Comparison of ENCODE assay signal across 21 mouse cellular contexts in the genomic region with DNA sequence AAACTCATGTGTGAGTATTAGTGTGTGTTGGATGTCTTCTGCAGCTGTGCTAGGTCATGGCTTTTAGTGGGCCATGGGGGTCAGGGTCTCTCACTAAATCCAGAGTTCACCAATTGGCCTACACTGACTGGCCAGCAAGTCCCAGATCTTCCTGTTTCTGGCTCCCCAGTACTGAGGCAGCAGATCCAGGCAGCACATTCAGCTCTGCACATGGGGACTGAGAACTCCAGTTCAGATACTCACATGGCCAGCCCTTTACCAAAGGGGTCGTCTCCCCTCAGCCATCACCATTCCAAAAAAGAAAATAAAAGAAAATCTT.
DNase-seq lines count a peak whose midpoint lies in the region; ATAC-seq and TF ChIP-seq lines count a peak whose summit lies in the region.
"Had no signal": no experiment of that assay in that cellular context is flagged by ENCODE, and none has a peak within 500 bp of the region (broad histone marks: within the 10 kb centered on the region; RNA-seq: fewer than 3 reads in every experiment).

No protein-coding gene starts in this region.

- no peaks in the 10 kb centered on the region for H3K4me1 ChIP-seq in liver, embryonic 13.5 days (replicated peaks)
- no peaks in the 10 kb centered on the region for H3K4me1 ChIP-seq in liver, embryonic 11.5 days (replicated peaks; ENCODE audit: control insufficient read depth, insufficient read depth, low read length)
- H3K4me1 ChIP-seq in MEL (ENCODE audit: control insufficient read depth in 1 of 2, insufficient read depth in 2 of 2, low read length in 2 of 2), result peaks cover 6 to 17% of the 10 kb centered on the region in 2 experiments; a peak in 3 of 4 replicates
- H3K4me1 ChIP-seq in liver, postnatal 0 days (ENCODE audit: insufficient read depth), result peaks cover 3% of the 10 kb centered on the region; the same call in 1 of the 2 replicates
- H3K4me1 ChIP-seq: stomach, embryonic 15.5 days had no signal

- TF ChIP-seq EP300 in MEL (IDR thresholded peaks at IDR 0.05; ENCODE audit: low read depth in 1 of 2, low read length in 2 of 2), result 0 out of 4 replicates have a peak, but pooled peaks of 1 of the 2 experiments have one; percentile 0
- TF ChIP-seq EP300 in liver, postnatal 0 days (IDR thresholded peaks at IDR 0.05; ENCODE audit: low read depth), result no peak

- no peak for DNase-seq in liver, embryonic 13.5 days
- no peak for DNase-seq in liver, embryonic 11.5 days (ENCODE audit: low spot score)
- peak; percentile 2 to 10 for DNase-seq in B cell, adult 2 months
- no peak for DNase-seq in MEL (ENCODE audit: low read depth, low spot score)
- DNase-seq in liver, postnatal 0 days, result no peak
- DNase-seq in right cerebral cortex, postnatal 36 days (ENCODE audit: low spot score in 2 of 2), result no peak
- no peak for DNase-seq in urinary bladder, postnatal 25 days (ENCODE audit: low spot score)
- DNase-seq: adrenal gland, adult 8-10 months; cerebellum, adult 18-20 months; lung, postnatal 10 days; thymus, adult 18-20 months had no signal

- H3K9ac ChIP-seq in liver, embryonic 13.5 days, result no peak overlapping the region
- no peak overlapping the region for H3K9ac ChIP-seq in liver, embryonic 11.5 days (ENCODE audit: low read depth, low read length)
- peak overlapping the region; percentile 54 for H3K9ac ChIP-seq in MEL (ENCODE audit: control insufficient read depth, low read depth, low read length, poor library complexity, severe bottlenecking)
- no peak overlapping the region for H3K9ac ChIP-seq in liver, postnatal 0 days (replicated peaks)
- H3K9ac ChIP-seq: forebrain, embryonic 12.5 days; heart, embryonic 13.5 days; hindbrain, embryonic 15.5 days; liver, embryonic 14.5 days; neural tube, embryonic 13.5 days; stomach, embryonic 15.5 days had no signal

- H3K36me3 ChIP-seq in liver, embryonic 13.5 days, result no peaks in the 10 kb centered on the region
- no peaks in the 10 kb centered on the region for H3K36me3 ChIP-seq in liver, embryonic 11.5 days (ENCODE audit: control insufficient read depth, insufficient read depth, low read length)
- peaks cover 0 to 13% of the 10 kb centered on the region in 2 experiments; a peak in 2 of 4 replicates for H3K36me3 ChIP-seq in MEL (ENCODE audit: control insufficient read depth in 1 of 2, insufficient read depth in 2 of 2, low read length in 2 of 2)
- no peaks in the 10 kb centered on the region for H3K36me3 ChIP-seq in liver, postnatal 0 days (replicated peaks; ENCODE audit: insufficient read depth, low read length)
- H3K36me3 ChIP-seq: embryonic facial prominence, embryonic 10.5 days; forebrain, embryonic 12.5 days; heart, embryonic 13.5 days; hindbrain, embryonic 15.5 days; neural tube, embryonic 13.5 days; stomach, embryonic 15.5 days had no signal

- no peak for TF ChIP-seq RAD21 in MEL (IDR thresholded peaks at IDR 0.05; ENCODE audit: low read depth, low read length)

- ATAC-seq in liver, embryonic 13.5 days (ENCODE audit: low read depth), result no peak
- ATAC-seq in liver, embryonic 11.5 days (replicated peaks; ENCODE audit: low FRiP score), result no peak
- ATAC-seq in liver, postnatal 0 days, result no peak
- ATAC-seq: intestine, embryonic 16.5 days; Patski had no signal

- H3K27ac ChIP-seq in liver, embryonic 13.5 days, result peak overlapping the region; percentile 18
- no peak overlapping the region for H3K27ac ChIP-seq in liver, embryonic 11.5 days (ENCODE audit: low read depth, low read length)
- peak overlapping the region; percentile 74 for H3K27ac ChIP-seq in MEL (ENCODE audit: control insufficient read depth, low read depth, low read length)
- H3K27ac ChIP-seq in liver, postnatal 0 days (ENCODE audit: low read depth), result peak overlapping the region; percentile 75
- H3K27ac ChIP-seq: embryonic facial prominence, embryonic 10.5 days; forebrain, embryonic 12.5 days; heart, embryonic 13.5 days; hindbrain, embryonic 15.5 days; kidney, postnatal 0 days; liver, embryonic 14.5 days; neural tube, embryonic 13.5 days; stomach, embryonic 15.5 days had no signal

- no peak for TF ChIP-seq CTCF in MEL (IDR thresholded peaks at IDR 0.05 in 2 of 3, conservative IDR thresholded peaks at IDR 0.05 in 1 of 3; ENCODE audit: control insufficient read depth in 1 of 3, insufficient read depth in 1 of 3, low read depth in 2 of 3, low read length in 3 of 3, poor library complexity in 1 of 3, severe bottlenecking in 1 of 3)
- no peak for TF ChIP-seq CTCF in liver, postnatal 0 days (IDR thresholded peaks at IDR 0.05; ENCODE audit: low read depth)

- 38% methylated on average over 1 of the region's 1 CpGs for WGBS in liver, embryonic 13.5 days (ENCODE audit: insufficient replicate concordance)
- 73% methylated on average over 1 of the region's 1 CpGs for WGBS in liver, embryonic 11.5 days
- WGBS in liver, postnatal 0 days (ENCODE audit: insufficient replicate concordance), result 60% methylated on average over 1 of the region's 1 CpGs

- no peak overlapping the region for H3K4me2 ChIP-seq in liver, embryonic 13.5 days
- no peak overlapping the region for H3K4me2 ChIP-seq in liver, embryonic 11.5 days
- H3K4me2 ChIP-seq in liver, postnatal 0 days (ENCODE audit: low read depth, low read length), result peak overlapping the region; percentile 45
- H3K4me2 ChIP-seq: forebrain, embryonic 12.5 days; heart, embryonic 13.5 days; hindbrain, embryonic 15.5 days; neural tube, embryonic 13.5 days; stomach, embryonic 15.5 days had no signal

- no peak for TF ChIP-seq POLR2A in MEL (IDR thresholded peaks at IDR 0.05; ENCODE audit: control insufficient read depth in 1 of 2, insufficient read depth in 1 of 2, low read depth in 1 of 2, low read length in 2 of 2, poor library complexity in 1 of 2)

- no peaks in the 10 kb centered on the region for H3K9me3 ChIP-seq in liver, embryonic 13.5 days (replicated peaks)
- H3K9me3 ChIP-seq in liver, embryonic 11.5 days (ENCODE audit: control insufficient read depth, low read length), result no peaks in the 10 kb centered on the region
- H3K9me3 ChIP-seq in MEL (replicated peaks; ENCODE audit: insufficient read depth, low read length), result no peaks in the 10 kb centered on the region
- no peaks in the 10 kb centered on the region for H3K9me3 ChIP-seq in liver, postnatal 0 days (ENCODE audit: low read length)
- H3K9me3 ChIP-seq: embryonic facial prominence, embryonic 10.5 days; forebrain, embryonic 12.5 days; heart, embryonic 13.5 days; hindbrain, embryonic 15.5 days; neural tube, embryonic 13.5 days; stomach, embryonic 15.5 days had no signal

- no peak overlapping the region for H3K4me3 ChIP-seq in liver, embryonic 13.5 days (replicated peaks)
- H3K4me3 ChIP-seq in liver, embryonic 11.5 days (ENCODE audit: low read depth, low read length), result no peak overlapping the region
- peak overlapping the region; percentile 9 to 16; a peak in 2 of 4 replicates for H3K4me3 ChIP-seq in MEL (ENCODE audit: control insufficient read depth in 1 of 2, insufficient read depth in 1 of 2, low read depth in 2 of 2, low read length in 2 of 2)
- H3K4me3 ChIP-seq in liver, postnatal 0 days (ENCODE audit: low read depth, low read length), result no peak overlapping the region
- H3K4me3 ChIP-seq: embryonic facial prominence, embryonic 10.5 days; forebrain, embryonic 12.5 days; heart, embryonic 13.5 days; hindbrain, embryonic 15.5 days; neural tube, embryonic 13.5 days; stomach, embryonic 15.5 days had no signal

- no peaks in the 10 kb centered on the region for H3K27me3 ChIP-seq in liver, embryonic 13.5 days
- H3K27me3 ChIP-seq in liver, embryonic 11.5 days (replicated peaks; ENCODE audit: control insufficient read depth, insufficient read depth, low read length), result no peaks in the 10 kb centered on the region
- no peaks in the 10 kb centered on the region for H3K27me3 ChIP-seq in MEL (ENCODE audit: control insufficient read depth in 1 of 2, insufficient read depth in 2 of 2, low read length in 2 of 2)
- H3K27me3 ChIP-seq in liver, postnatal 0 days (ENCODE audit: insufficient read depth, low read length), result no peaks in the 10 kb centered on the region
- H3K27me3 ChIP-seq: heart, embryonic 13.5 days; hindbrain, embryonic 15.5 days; neural tube, embryonic 13.5 days; Patski; stomach, embryonic 15.5 days had no signal

- H3K79me2 ChIP-seq in MEL (ENCODE audit: control insufficient read depth, insufficient read depth, low read length, poor library complexity), result no peaks in the 10 kb centered on the region

TF ChIP-seq in MEL, 35 proteins besides CTCF, POLR2A, EP300 and RAD21:
- TF ChIP-seq MYC (IDR thresholded peaks at IDR 0.05; ENCODE audit: low read depth, low read length) (peak; percentile 2; the same call in 1 of the 2 replicates), TCF12 (IDR thresholded peaks at IDR 0.05; ENCODE audit: low read depth, low read length) (no peak), ELF1 (IDR thresholded peaks at IDR 0.05; ENCODE audit: low read depth, low read length) (no peak)

Comparison
In these comparisons a context has a peak if more than half of its experiments do, and no peak if none do; other contexts are left out.
1. DNase-seq: peak in B cell, adult 2 months (2 of 2); none in liver, embryonic 13.5 days (single experiment), liver, embryonic 11.5 days (single experiment), MEL (single experiment), liver, postnatal 0 days (single experiment), right cerebral cortex, postnatal 36 days (0 of 2) and urinary bladder, postnatal 25 days (single experiment).
2. H3K4me3 ChIP-seq: peak in MEL (2 of 2); none in liver, embryonic 13.5 days (single experiment), liver, embryonic 11.5 days (single experiment) and liver, postnatal 0 days (single experiment).